Mouse (Mus musculus): ENCODE measurements at regions not wholly inside any gene's neighbourhood (a gene's known extent, or its start where the extent isn't known, plus 50 kb on each side); places are given as distances from the start of the nearest gene placed in this dataset.
A peak's percentile ranks its signal among the peaks of the same experiment; 100 is the strongest.

DNA sequence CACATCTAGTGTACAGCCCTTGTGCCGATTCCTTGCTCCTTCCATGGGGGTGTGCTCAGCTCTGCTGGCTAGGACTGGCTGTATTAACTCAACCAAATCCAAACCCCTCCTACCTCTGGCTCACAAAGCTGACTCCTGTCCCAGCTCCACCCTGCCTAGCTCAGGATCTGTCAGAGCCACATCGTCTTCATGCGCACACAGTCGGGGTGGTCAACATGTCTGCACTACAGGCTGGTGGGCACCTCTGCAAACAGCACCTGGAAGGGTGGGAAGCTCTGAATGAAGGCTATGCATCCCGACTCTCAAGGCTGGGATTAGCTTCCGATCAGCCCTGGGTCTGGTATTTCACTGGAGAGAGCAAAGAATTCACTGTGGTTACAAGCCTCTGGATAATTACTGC, 220.4 kb downstream of the 3110018I06Rik start:
- no peak overlapping the region for H3K9ac ChIP-seq (replicated peaks; ENCODE audit: low read length, poor library complexity, severe bottlenecking)
- TF ChIP-seq CTCF (IDR thresholded peaks at IDR 0.05) = no peak
- no peak for DNase-seq (ENCODE audit: low spot score)
- no peak overlapping the region for H3K4me2 ChIP-seq (ENCODE audit: low read depth, low read length, poor library complexity, severe bottlenecking)
- no peaks in the 10 kb centered on the region for H3K4me1 ChIP-seq (ENCODE audit: insufficient read depth, low read length)
- H3K36me3 ChIP-seq (ENCODE audit: insufficient read depth, low read length) = no peaks in the 10 kb centered on the region
- no peak for ATAC-seq (ENCODE audit: low FRiP score)
- no peak overlapping the region for H3K27ac ChIP-seq (ENCODE audit: low read depth, low read length)
- H3K9me3 ChIP-seq (ENCODE audit: low read length) = no peaks in the 10 kb centered on the region
- H3K27me3 ChIP-seq (ENCODE audit: insufficient read depth, low read length) = no peaks in the 10 kb centered on the region
- WGBS = 77% methylated on average over 6 of the region's 6 CpGs
- no peak overlapping the region for H3K4me3 ChIP-seq (ENCODE audit: low read depth, low read length)

DNA sequence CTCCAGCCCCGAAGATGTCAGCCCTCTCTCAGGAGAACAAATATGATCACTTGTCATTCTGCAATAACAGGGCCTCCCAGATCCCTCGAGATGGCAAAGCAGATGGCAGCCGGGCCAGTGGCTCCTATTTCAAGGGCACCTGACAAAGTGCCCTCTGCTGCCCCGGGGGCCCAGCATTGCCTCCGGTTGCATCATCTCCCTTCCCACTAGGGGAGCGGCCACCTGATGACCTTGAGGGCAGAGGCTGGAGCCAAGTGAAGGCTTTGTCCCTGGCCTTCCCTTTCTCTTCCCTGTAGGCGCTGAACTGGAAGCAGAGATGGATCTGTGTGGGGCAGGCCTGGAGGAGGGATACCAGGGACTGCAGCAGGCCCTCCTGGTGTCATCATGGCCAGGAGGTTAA, 222.6 kb downstream of the 3110018I06Rik start:
- Histone ChIP-seq H3K9ac (replicated peaks; ENCODE audit: low read length, poor library complexity, severe bottlenecking) (no peak overlapping the region), H3K4me2 (ENCODE audit: low read depth, low read length, poor library complexity, severe bottlenecking) (no peak overlapping the region), H3K4me1 (ENCODE audit: insufficient read depth, low read length) (no peaks in the 10 kb centered on the region), H3K36me3 (ENCODE audit: insufficient read depth, low read length) (no peaks in the 10 kb centered on the region), H3K9me3 (ENCODE audit: low read length) (no peaks in the 10 kb centered on the region), H3K27me3 (ENCODE audit: insufficient read depth, low read length) (no peaks in the 10 kb centered on the region), H3K4me3 (ENCODE audit: low read depth, low read length) (no peak overlapping the region), H3K27ac (ENCODE audit: low read depth, low read length) (no peak overlapping the region)
- WGBS = 71% methylated on average over 7 of the region's 7 CpGs
- TF ChIP-seq CTCF (IDR thresholded peaks at IDR 0.05) = no peak
- ATAC-seq (ENCODE audit: low FRiP score) (no peak), DNase-seq (ENCODE audit: low spot score) (no peak)

DNA sequence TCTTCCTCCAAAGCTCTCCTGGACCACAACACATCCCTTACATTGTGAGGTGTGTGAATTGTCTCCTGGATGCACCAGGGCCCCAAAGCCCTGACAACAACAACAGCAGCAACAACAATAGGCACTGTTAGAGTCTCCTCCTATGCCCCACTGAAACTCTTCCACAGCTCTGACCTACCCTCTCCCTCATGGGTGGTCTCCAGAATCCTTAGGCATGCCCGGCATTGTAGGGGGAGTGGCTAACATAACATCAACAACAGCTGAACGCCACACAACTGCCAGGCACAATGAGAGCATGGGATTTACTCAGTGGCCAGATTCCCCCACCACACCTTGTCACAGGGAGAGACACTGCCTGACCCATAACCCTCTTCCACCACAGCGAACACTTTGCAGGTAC, 223.2 kb downstream of the 3110018I06Rik start:
- H3K9ac ChIP-seq (replicated peaks; ENCODE audit: low read length, poor library complexity, severe bottlenecking) = no peak overlapping the region
- no peaks in the 10 kb centered on the region for H3K27me3 ChIP-seq (ENCODE audit: insufficient read depth, low read length)
- no peak for DNase-seq (ENCODE audit: low spot score)
- H3K4me3 ChIP-seq (ENCODE audit: low read depth, low read length) = no peak overlapping the region
- TF ChIP-seq CTCF (IDR thresholded peaks at IDR 0.05) = no peak
- ATAC-seq (ENCODE audit: low FRiP score) = no peak
- WGBS = 62% methylated on average over 3 of the region's 3 CpGs
- H3K9me3 ChIP-seq (ENCODE audit: low read length) = no peaks in the 10 kb centered on the region
- no peak overlapping the region for H3K4me2 ChIP-seq (ENCODE audit: low read depth, low read length, poor library complexity, severe bottlenecking)
- no peaks in the 10 kb centered on the region for H3K4me1 ChIP-seq (ENCODE audit: insufficient read depth, low read length)
- no peak overlapping the region for H3K27ac ChIP-seq (ENCODE audit: low read depth, low read length)
- H3K36me3 ChIP-seq (ENCODE audit: insufficient read depth, low read length) = no peaks in the 10 kb centered on the region

DNA sequence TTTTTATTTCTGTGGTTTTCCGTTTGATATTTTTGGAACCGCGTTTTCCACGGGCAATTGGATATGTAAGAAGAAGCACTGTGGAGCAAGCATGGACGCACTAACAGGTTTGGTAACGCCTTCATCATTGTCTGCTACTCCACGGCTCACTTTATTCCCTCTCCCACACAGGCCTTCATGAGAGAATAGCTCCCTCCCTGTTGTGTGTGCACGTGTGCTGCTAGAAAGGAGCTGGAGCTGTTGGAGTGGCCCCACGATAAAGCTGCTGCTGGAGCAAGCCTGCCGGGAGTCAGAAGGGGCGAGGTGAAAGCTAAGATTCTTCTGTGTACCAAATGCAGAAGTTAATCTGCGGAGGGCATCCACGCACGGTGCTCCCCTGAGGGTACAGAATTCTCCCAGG, 224.8 kb downstream of the 3110018I06Rik start:
- Histone ChIP-seq H3K27ac (ENCODE audit: low read depth, low read length) (no peak overlapping the region), H3K4me1 (ENCODE audit: insufficient read depth, low read length) (no peaks in the 10 kb centered on the region), H3K4me2 (ENCODE audit: low read depth, low read length, poor library complexity, severe bottlenecking) (no peak overlapping the region), H3K9me3 (ENCODE audit: low read length) (no peaks in the 10 kb centered on the region), H3K9ac (replicated peaks; ENCODE audit: low read length, poor library complexity, severe bottlenecking) (no peak overlapping the region), H3K4me3 (ENCODE audit: low read depth, low read length) (no peak overlapping the region), H3K27me3 (ENCODE audit: insufficient read depth, low read length) (no peaks in the 10 kb centered on the region), H3K36me3 (ENCODE audit: insufficient read depth, low read length) (no peaks in the 10 kb centered on the region)
- no peak for ATAC-seq (ENCODE audit: low FRiP score)
- no peak for DNase-seq (ENCODE audit: low spot score)
- 46% methylated on average over 14 of the region's 14 CpGs for whole genome bisulfite sequencing
- no peak for TF ChIP-seq CTCF (IDR thresholded peaks at IDR 0.05)

DNA sequence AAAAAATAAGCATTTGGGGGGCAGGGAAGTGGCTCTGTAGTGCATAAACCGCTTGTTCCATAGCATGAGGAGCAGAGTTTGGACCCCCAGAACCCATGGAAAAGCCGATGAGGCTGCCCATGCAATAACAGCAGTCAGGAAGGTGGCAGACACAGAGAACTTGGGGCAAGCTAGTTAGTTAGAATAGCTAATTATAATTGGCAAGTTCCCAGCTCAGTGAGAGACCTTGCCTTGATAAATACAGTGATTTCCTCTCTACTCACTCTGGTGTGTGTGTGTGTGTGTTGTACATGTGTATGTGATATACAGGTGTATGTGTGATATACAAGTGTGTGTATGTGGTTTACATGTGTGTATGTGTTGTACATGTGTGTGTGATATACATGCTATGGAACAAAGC, 226.4 kb downstream of the 3110018I06Rik start:
- DNase-seq (ENCODE audit: low spot score) (no peak), ATAC-seq (ENCODE audit: low FRiP score) (no peak)
- Histone ChIP-seq H3K36me3 (ENCODE audit: insufficient read depth, low read length) (no peaks in the 10 kb centered on the region), H3K4me1 (ENCODE audit: insufficient read depth, low read length) (no peaks in the 10 kb centered on the region), H3K4me2 (ENCODE audit: low read depth, low read length, poor library complexity, severe bottlenecking) (no peak overlapping the region), H3K9ac (replicated peaks; ENCODE audit: low read length, poor library complexity, severe bottlenecking) (no peak overlapping the region), H3K4me3 (ENCODE audit: low read depth, low read length) (no peak overlapping the region), H3K9me3 (ENCODE audit: low read length) (no peaks in the 10 kb centered on the region), H3K27me3 (ENCODE audit: insufficient read depth, low read length) (no peaks in the 10 kb centered on the region), H3K27ac (ENCODE audit: low read depth, low read length) (no peak overlapping the region)
- 81% methylated on average over 2 of the region's 2 CpGs for WGBS
- TF ChIP-seq CTCF (IDR thresholded peaks at IDR 0.05) = no peak

DNA sequence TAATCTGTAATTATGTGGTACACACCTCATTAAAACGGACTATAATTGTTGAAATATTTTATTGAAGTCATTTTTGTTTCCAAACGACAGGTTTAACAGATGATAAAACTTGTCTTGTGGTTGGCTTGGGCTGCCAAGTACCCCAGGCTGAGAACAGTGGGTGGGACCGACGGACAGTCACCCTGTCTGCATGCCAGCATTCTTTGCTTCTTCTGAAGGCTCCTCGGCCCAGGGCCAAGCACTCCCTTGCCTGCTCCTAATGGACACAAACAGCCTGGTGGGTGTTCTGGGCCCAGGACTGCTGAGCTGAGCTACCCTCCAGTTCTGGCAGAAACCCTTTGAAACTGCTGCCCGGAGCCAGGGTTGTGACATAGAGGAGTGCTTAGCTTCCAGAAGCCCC, 227.4 kb downstream of the 3110018I06Rik start:
- no peak for TF ChIP-seq CTCF (IDR thresholded peaks at IDR 0.05)
- Histone ChIP-seq H3K9me3 (ENCODE audit: low read length) (no peaks in the 10 kb centered on the region), H3K27ac (ENCODE audit: low read depth, low read length) (no peak overlapping the region), H3K27me3 (ENCODE audit: insufficient read depth, low read length) (no peaks in the 10 kb centered on the region), H3K36me3 (ENCODE audit: insufficient read depth, low read length) (no peaks in the 10 kb centered on the region), H3K9ac (replicated peaks; ENCODE audit: low read length, poor library complexity, severe bottlenecking) (no peak overlapping the region), H3K4me2 (ENCODE audit: low read depth, low read length, poor library complexity, severe bottlenecking) (no peak overlapping the region), H3K4me3 (ENCODE audit: low read depth, low read length) (no peak overlapping the region), H3K4me1 (ENCODE audit: insufficient read depth, low read length) (no peaks in the 10 kb centered on the region)
- peak; percentile 69 for DNase-seq (ENCODE audit: low spot score)
- no peak for ATAC-seq (ENCODE audit: low FRiP score)
- WGBS = 68% methylated on average over 6 of the region's 6 CpGs

Measured in midbrain, postnatal 0 days (tissue).